ENCODE assay signal across 15 mouse cellular contexts in the genomic region with DNA sequence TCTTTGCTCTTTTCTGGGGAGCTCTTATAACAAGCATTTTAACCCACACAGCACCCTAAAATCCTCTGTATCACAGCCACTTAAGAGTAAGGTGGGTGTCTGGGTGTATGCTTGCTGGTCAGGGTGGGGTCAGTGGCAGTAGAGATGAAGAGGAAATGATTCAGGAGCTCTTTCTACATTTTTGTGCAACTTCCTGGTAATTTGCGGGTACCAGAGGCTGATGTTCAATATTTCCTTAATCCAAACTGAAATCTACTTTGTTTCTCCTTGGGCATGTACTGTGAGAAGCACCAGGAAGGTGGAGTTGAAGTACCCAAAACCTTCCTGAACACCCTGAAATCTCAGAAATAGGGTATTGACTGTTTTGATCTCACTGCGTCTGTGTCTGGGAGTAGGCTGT. TPM values are rescaled to one million over a fixed set of nuclear protein-coding genes. Genes with fewer than 3 reads are reported as not detected.
A peak's percentile ranks its signal among the peaks of the same experiment; 100 is the strongest.
DNase-seq lines count a peak whose midpoint lies in the region; ATAC-seq and TF ChIP-seq lines count a peak whose summit lies in the region.
"Had no signal": no experiment of that assay in that cellular context is flagged by ENCODE, and none has a peak within 500 bp of the region (broad histone marks: within the 10 kb centered on the region; RNA-seq: fewer than 3 reads in every experiment).

No protein-coding gene starts in this region.

- ATAC-seq in midbrain, embryonic 11.5 days (ENCODE audit: low FRiP score): no peak
- no peak for ATAC-seq in midbrain, postnatal 0 days (ENCODE audit: low FRiP score)
- no peak for ATAC-seq in CD4-positive, CD25-positive, alpha-beta regulatory T cell, adult 4 months

- no peaks in the 10 kb centered on the region for H3K27me3 ChIP-seq in kidney, adult 2 months (replicated peaks; ENCODE audit: control insufficient read depth, insufficient read depth, low read length)
- no peaks in the 10 kb centered on the region for H3K27me3 ChIP-seq in midbrain, embryonic 11.5 days (ENCODE audit: control insufficient read depth, insufficient read depth, low read length)
- no peaks in the 10 kb centered on the region for H3K27me3 ChIP-seq in midbrain, postnatal 0 days (ENCODE audit: insufficient read depth, low read length)
- H3K27me3 ChIP-seq: hindbrain, embryonic 15.5 days; kidney, embryonic 15.5 days; limb, embryonic 13.5 days had no signal

- H3K9me3 ChIP-seq in midbrain, embryonic 11.5 days (ENCODE audit: control insufficient read depth, low read length): no peaks in the 10 kb centered on the region
- no peaks in the 10 kb centered on the region for H3K9me3 ChIP-seq in midbrain, postnatal 0 days (ENCODE audit: low read length)
- H3K9me3 ChIP-seq: G1E; hindbrain, embryonic 15.5 days; kidney, embryonic 15.5 days; limb, embryonic 13.5 days had no signal

- no peak overlapping the region for H3K4me2 ChIP-seq in midbrain, embryonic 11.5 days
- no peak overlapping the region for H3K4me2 ChIP-seq in midbrain, postnatal 0 days (ENCODE audit: low read depth, low read length, poor library complexity, severe bottlenecking)
- H3K4me2 ChIP-seq: hindbrain, embryonic 15.5 days; kidney, embryonic 15.5 days; limb, embryonic 13.5 days had no signal

- TF ChIP-seq CTCF in kidney, adult 2 months (conservative IDR thresholded peaks at IDR 0.05; ENCODE audit: insufficient read depth, insufficient read length, low read depth, low read length): no peak
- TF ChIP-seq CTCF in midbrain, postnatal 0 days (IDR thresholded peaks at IDR 0.05): no peak

- H3K27ac ChIP-seq in kidney, adult 2 months (ENCODE audit: insufficient read depth, low read depth, low read length): peak overlapping the region; percentile 68
- no peak overlapping the region for H3K27ac ChIP-seq in midbrain, embryonic 11.5 days (ENCODE audit: low read depth, low read length)
- no peak overlapping the region for H3K27ac ChIP-seq in midbrain, postnatal 0 days (ENCODE audit: low read depth, low read length)
- peak overlapping the region; percentile 95 for H3K27ac ChIP-seq in brown adipose tissue, adult 24 weeks (replicated peaks; ENCODE audit: low read depth, low read length)
- H3K27ac ChIP-seq: hindbrain, embryonic 15.5 days; limb, embryonic 13.5 days had no signal

- no peak for DNase-seq in kidney, adult 2 months
- no peak for DNase-seq in kidney, postnatal 10 days
- peak; percentile 26 for DNase-seq in midbrain, embryonic 11.5 days (ENCODE audit: low spot score, missing footprints)
- DNase-seq in midbrain, postnatal 0 days (ENCODE audit: low spot score): no peak
- no peak for DNase-seq in thymus, postnatal 36 days
- DNase-seq: adrenal gland, postnatal 25 days; cerebellum, adult 11 months had no signal

- no peak overlapping the region for H3K4me3 ChIP-seq in kidney, adult 2 months (ENCODE audit: insufficient read depth, low read depth, low read length)
- H3K4me3 ChIP-seq in midbrain, embryonic 11.5 days (ENCODE audit: low read depth, low read length): no peak overlapping the region
- no peak overlapping the region for H3K4me3 ChIP-seq in midbrain, postnatal 0 days (ENCODE audit: low read depth, low read length)
- H3K4me3 ChIP-seq in brown adipose tissue, adult 24 weeks (ENCODE audit: insufficient read depth, low read depth, low read length): no peak overlapping the region
- H3K4me3 ChIP-seq: erythroblast, embryonic 14.5 days; hindbrain, embryonic 15.5 days; kidney, embryonic 15.5 days; limb, embryonic 13.5 days had no signal

- no peak for TF ChIP-seq POLR2A in kidney, adult 2 months (IDR thresholded peaks at IDR 0.05; ENCODE audit: low read depth, low read length)

- 81% methylated on average over 2 of the region's 2 CpGs for WGBS in kidney, adult 2 months
- WGBS in midbrain, embryonic 11.5 days: 94% methylated on average over 2 of the region's 2 CpGs
- 90% methylated on average over 2 of the region's 2 CpGs for WGBS in midbrain, postnatal 0 days

- no peaks in the 10 kb centered on the region for H3K36me3 ChIP-seq in kidney, adult 2 months (ENCODE audit: control insufficient read depth, insufficient read depth, low read length)
- no peaks in the 10 kb centered on the region for H3K36me3 ChIP-seq in midbrain, embryonic 11.5 days (ENCODE audit: control insufficient read depth, insufficient read depth, low read length)
- no peaks in the 10 kb centered on the region for H3K36me3 ChIP-seq in midbrain, postnatal 0 days (ENCODE audit: insufficient read depth, low read length)
- H3K36me3 ChIP-seq: G1E; hindbrain, embryonic 15.5 days; kidney, embryonic 15.5 days; limb, embryonic 13.5 days had no signal

- peaks cover 9% of the 10 kb centered on the region for H3K4me1 ChIP-seq in kidney, adult 2 months (ENCODE audit: control insufficient read depth, insufficient read depth, low read length)
- no peaks in the 10 kb centered on the region for H3K4me1 ChIP-seq in midbrain, embryonic 11.5 days (ENCODE audit: control insufficient read depth, insufficient read depth, low read length)
- H3K4me1 ChIP-seq in midbrain, postnatal 0 days (ENCODE audit: insufficient read depth, low read length): no peaks in the 10 kb centered on the region
- H3K4me1 ChIP-seq in brown adipose tissue, adult 24 weeks (ENCODE audit: control insufficient read depth, insufficient read depth, insufficient read length, low read length): peaks cover 41% of the 10 kb centered on the region
- H3K4me1 ChIP-seq: hindbrain, embryonic 15.5 days had no signal

- no peak overlapping the region for H3K9ac ChIP-seq in midbrain, embryonic 11.5 days (ENCODE audit: low read length)
- no peak overlapping the region for H3K9ac ChIP-seq in midbrain, postnatal 0 days (replicated peaks; ENCODE audit: low read length, poor library complexity, severe bottlenecking)
- H3K9ac ChIP-seq: hindbrain, embryonic 15.5 days; kidney, embryonic 15.5 days; limb, embryonic 13.5 days had no signal

RNA-seq across cellular contexts. Expression of gene Cxcl17, which starts 24.0 kb away (rescaled TPM):
- polyA plus RNA-seq in kidney, adult 2 months (2012; rRNA removed): 0.11 and 0.18 TPM in 2 replicates
- 0.18 and 0.22 TPM in 2 replicates for polyA plus RNA-seq in midbrain, embryonic 11.5 days (2014; fragmentation: Nextera tagmentation; extraction: Ambion mirVana)
- total RNA-seq in midbrain, postnatal 0 days (2014; rRNA removed): not detected in 2 replicates
- polyA plus RNA-seq in midbrain, postnatal 0 days (2015; fragmentation: Nextera tagmentation; extraction: Ambion mirVana): 0.38 and 0.57 TPM in 2 replicates
- polyA plus RNA-seq in brown adipose tissue, adult 24 weeks (2012; ENCODE audit: insufficient read depth, insufficient read length, missing spikeins): not detected in 2 replicates
- not detected for polyA plus RNA-seq in CD4-positive, CD25-positive, alpha-beta regulatory T cell, adult 4 months (2017; shearing (Covaris generic))
- total RNA-seq: adrenal gland, postnatal 25 days; G1E; layer of hippocampus, postnatal 25 days had no signal
- polyA plus RNA-seq: erythroblast, embryonic 14.5 days; G1E had no signal

RNA-seq across cellular contexts. Expression of gene Lipe, which starts 38.2 kb away (rescaled TPM):
- polyA plus RNA-seq in kidney, adult 2 months (2012; rRNA removed): 63.4 and 63.8 TPM in 2 replicates
- 1.7 and 2.3 TPM in 2 replicates for polyA plus RNA-seq in midbrain, embryonic 11.5 days (2014; fragmentation: Nextera tagmentation; extraction: Ambion mirVana)
- total RNA-seq in midbrain, postnatal 0 days (2014; rRNA removed): 10.6 and 11.6 TPM in 2 replicates
- 6.9 and 7.6 TPM in 2 replicates for polyA plus RNA-seq in midbrain, postnatal 0 days (2015; fragmentation: Nextera tagmentation; extraction: Ambion mirVana)
- polyA plus RNA-seq in brown adipose tissue, adult 24 weeks (2012; ENCODE audit: insufficient read depth, insufficient read length, missing spikeins): 1,111 and 1,189 TPM in 2 replicates
- polyA plus RNA-seq in CD4-positive, CD25-positive, alpha-beta regulatory T cell, adult 4 months (2017; shearing (Covaris generic)): 10 to 100 TPM; 14.2 to 24.4 TPM

RNA-seq across cellular contexts. Expression of gene Ceacam1, which starts 40.7 kb away (rescaled TPM):
- polyA plus RNA-seq in kidney, adult 2 months (2012; rRNA removed): 32.1 TPM in 2 replicates
- 0.45 and 0.54 TPM in 2 replicates for polyA plus RNA-seq in midbrain, embryonic 11.5 days (2014; fragmentation: Nextera tagmentation; extraction: Ambion mirVana)
- 1.4 and 2.9 TPM in 2 replicates for total RNA-seq in midbrain, postnatal 0 days (2014; rRNA removed)
- 0.84 and 0.94 TPM in 2 replicates for polyA plus RNA-seq in midbrain, postnatal 0 days (2015; fragmentation: Nextera tagmentation; extraction: Ambion mirVana)
- 4.3 and 8.3 TPM in 2 replicates for polyA plus RNA-seq in brown adipose tissue, adult 24 weeks (2012; ENCODE audit: insufficient read depth, insufficient read length, missing spikeins)
- 1 to 10 TPM in 1 of 2 experiments, not detected in 1; 1.2 TPM for polyA plus RNA-seq in CD4-positive, CD25-positive, alpha-beta regulatory T cell, adult 4 months (2017; shearing (Covaris generic))
- polyA plus RNA-seq: G1E had no signal

Comparison
In these comparisons a context has a peak if more than half of its experiments do, and no peak if none do; other contexts are left out.
1. H3K27ac ChIP-seq: peak in kidney, adult 2 months (single experiment) and brown adipose tissue, adult 24 weeks (single experiment); none in midbrain, embryonic 11.5 days (single experiment) and midbrain, postnatal 0 days (single experiment).
2. RNA of gene Lipe, which starts 38.2 kb away (polyA plus RNA-seq): 1,111 to 1,189 TPM in brown adipose tissue, adult 24 weeks; 63.4 to 63.8 TPM in kidney, adult 2 months, 14.2 to 24.4 TPM in CD4-positive, CD25-positive, alpha-beta regulatory T cell, adult 4 months, 6.9 to 7.6 TPM in midbrain, postnatal 0 days and 1.7 to 2.3 TPM in midbrain, embryonic 11.5 days; every median in the first group is over 10 times any median in the second.